Mouse (Mus musculus): ENCODE measurements around the gene Gm9780. TPM values are rescaled to one million over a fixed set of nuclear protein-coding genes. Genes with fewer than 3 reads are reported as not detected.
A peak's percentile ranks its signal among the peaks of the same experiment; 100 is the strongest.
"Not testable (repeated sequence)": the region's sequence is repeated elsewhere in the genome, so short reads cannot be mapped to it uniquely, and the experiment has no call there.

The Gm9780 gene
- polyA plus RNA-seq, 1 experiment from 2014 or later = 0.55 TPM

GRCm38 (mm10) chr14:26025653-26026052 is 16.9 kb downstream of the Gm9780 start:
- DNase-seq (ENCODE audit: extremely low spot score, low spot score) = not testable (repeated sequence)
- no CpG with 5 or more reads among the region's 12 CpGs for WGBS

GRCm38 (mm10) chr14:26022831-26023230 is 19.7 kb downstream of the Gm9780 start:
- H3K36me3 ChIP-seq (replicated peaks); H3K9me3 ChIP-seq; H3K27me3 ChIP-seq (ENCODE audit: poor library complexity, severe bottlenecking); DNase-seq (ENCODE audit: extremely low spot score, low spot score); H3K4me3 ChIP-seq; H3K27ac ChIP-seq; H3K4me1 ChIP-seq: not testable (repeated sequence)
- WGBS = no CpG with 5 or more reads among the region's 6 CpGs

More at GRCm38 (mm10) chr14:26025653-26026052, 16.9 kb downstream of the Gm9780 start:
- H3K9me3 ChIP-seq; H3K27me3 ChIP-seq (ENCODE audit: poor library complexity, severe bottlenecking); H3K36me3 ChIP-seq (replicated peaks); H3K4me1 ChIP-seq; H3K4me3 ChIP-seq; H3K27ac ChIP-seq: not testable (repeated sequence)

- not testable (repeated sequence) for H3K36me3 ChIP-seq (replicated peaks); DNase-seq (ENCODE audit: extremely low spot score, low spot score); H3K27me3 ChIP-seq (ENCODE audit: poor library complexity, severe bottlenecking); H3K4me1 ChIP-seq; H3K9me3 ChIP-seq; H3K27ac ChIP-seq; H3K4me3 ChIP-seq
- no CpG with 5 or more reads among the region's 9 CpGs for WGBS
Measured at GRCm38 (mm10) chr14:26021555-26021954, 21.0 kb downstream of the Gm9780 start.

GRCm38 (mm10) chr14:26016414-26016813 is 26.1 kb downstream of the Gm9780 start:
- DNase-seq (ENCODE audit: extremely low spot score, low spot score); H3K9me3 ChIP-seq; H3K27ac ChIP-seq; H3K4me1 ChIP-seq; H3K27me3 ChIP-seq (ENCODE audit: poor library complexity, severe bottlenecking); H3K4me3 ChIP-seq; H3K36me3 ChIP-seq (replicated peaks): not testable (repeated sequence)
- no CpG with 5 or more reads among the region's 7 CpGs for WGBS

GRCm38 (mm10) chr14:26007462-26007861 is 35.0 kb downstream of the Gm9780 start:
- H3K4me1 ChIP-seq; H3K9me3 ChIP-seq; H3K27me3 ChIP-seq (ENCODE audit: poor library complexity, severe bottlenecking); H3K27ac ChIP-seq; H3K4me3 ChIP-seq; H3K36me3 ChIP-seq (replicated peaks); DNase-seq (ENCODE audit: extremely low spot score, low spot score): not testable (repeated sequence)
- no CpG with 5 or more reads among the region's 2 CpGs for WGBS

GRCm38 (mm10) chr14:25981880-25982279 is 60.6 kb downstream of the Gm9780 start:
- not testable (repeated sequence) for H3K4me1 ChIP-seq; H3K9me3 ChIP-seq; H3K27ac ChIP-seq; H3K36me3 ChIP-seq (replicated peaks); H3K4me3 ChIP-seq; H3K27me3 ChIP-seq (ENCODE audit: poor library complexity, severe bottlenecking)
- DNase-seq (ENCODE audit: extremely low spot score, low spot score) = peak; percentile 7
- WGBS = 87% methylated on average over 5 of the region's 9 CpGs

GRCm38 (mm10) chr14:25979242-25979941 is 63.1 kb downstream of the Gm9780 start:
- H3K9me3 ChIP-seq; H3K4me1 ChIP-seq; H3K27me3 ChIP-seq (ENCODE audit: poor library complexity, severe bottlenecking); H3K36me3 ChIP-seq (replicated peaks): not testable (repeated sequence)
- Histone ChIP-seq H3K4me3 (peak overlapping the region; percentile 39), H3K27ac (peak overlapping the region; percentile 87)
- under 1% methylated on average over 7 of the region's 13 CpGs for WGBS
- peak; percentile 17 for DNase-seq (ENCODE audit: extremely low spot score, low spot score)

- not testable (repeated sequence) for DNase-seq (ENCODE audit: extremely low spot score, low spot score); H3K36me3 ChIP-seq (replicated peaks); H3K9me3 ChIP-seq; H3K4me1 ChIP-seq; H3K27me3 ChIP-seq (ENCODE audit: poor library complexity, severe bottlenecking)
- H3K4me3 ChIP-seq = peak within 1 kb of the TSS; percentile 39
- H3K27ac ChIP-seq = peak within 1 kb of the TSS; percentile 87
- WGBS = no CpG with 5 or more reads among the region's 25 CpGs
Measured at GRCm38 (mm10) chr14:25978371-25979241, 63.9 kb downstream of the Gm9780 start, which contains the start of gene Duxbl1. Gene Duxbl1, plus strand, starts transcription at chr14:25978577.

Other genes starting within 250 kb of the Gm9780 start
- gene Anxa11, start 200.6 kb downstream of the Gm9780 start, polyA plus RNA-seq (2016; fragmentation: Nextera tagmentation; extraction: Ambion mirVana) = 3.5 and 4.1 TPM in 2 replicates
- not detected in 2 replicates for gene Plac9a, start 139.6 kb downstream of the Gm9780 start, polyA plus RNA-seq (2016; fragmentation: Nextera tagmentation; extraction: Ambion mirVana)
- 2.4 and 3.1 TPM in 2 replicates for gene Tmem254a, start 115.0 kb downstream of the Gm9780 start, polyA plus RNA-seq (2016; fragmentation: Nextera tagmentation; extraction: Ambion mirVana)
- not detected in 2 replicates for gene Cphx1, start 104.4 kb downstream of the Gm9780 start, polyA plus RNA-seq (2016; fragmentation: Nextera tagmentation; extraction: Ambion mirVana)
- 2.9 and 3.9 TPM in 2 replicates for gene Duxbl1, start 64.1 kb downstream of the Gm9780 start, polyA plus RNA-seq (2016; fragmentation: Nextera tagmentation; extraction: Ambion mirVana)
- 18.2 and 19.0 TPM in 2 replicates for gene Tmem254c, start 24.6 kb upstream of the Gm9780 start, polyA plus RNA-seq (2016; fragmentation: Nextera tagmentation; extraction: Ambion mirVana)
- not detected in 2 replicates for gene Cphx2, start 38.8 kb upstream of the Gm9780 start, polyA plus RNA-seq (2016; fragmentation: Nextera tagmentation; extraction: Ambion mirVana)
- not detected in 2 replicates for gene Cphx3, start 39.6 kb upstream of the Gm9780 start, polyA plus RNA-seq (2016; fragmentation: Nextera tagmentation; extraction: Ambion mirVana)
- gene Duxbl2, start 75.6 kb upstream of the Gm9780 start, polyA plus RNA-seq (2016; fragmentation: Nextera tagmentation; extraction: Ambion mirVana) = not detected in 2 replicates
- not detected in 2 replicates for gene Plac9b, start 139.8 kb upstream of the Gm9780 start, polyA plus RNA-seq (2016; fragmentation: Nextera tagmentation; extraction: Ambion mirVana)
- 13.7 and 16.7 TPM in 2 replicates for gene Tmem254b, start 164.3 kb upstream of the Gm9780 start, polyA plus RNA-seq (2016; fragmentation: Nextera tagmentation; extraction: Ambion mirVana)
- 4.7 TPM in 2 replicates for gene Duxbl3, start 215.3 kb upstream of the Gm9780 start, polyA plus RNA-seq (2016; fragmentation: Nextera tagmentation; extraction: Ambion mirVana)